Mouse (Mus musculus) neural tube, embryonic 14.5 days (tissue): ENCODE measurements at regions not wholly inside any gene's neighbourhood (a gene's known extent, or its start where the extent isn't known, plus 50 kb on each side); places are given as distances from the start of the nearest gene placed in this dataset.

Experiments used
- ATAC-seq: fragments of 200-750 bp; cut with Nextera tagmentation; 2 replicates; pipeline ENCODE4 v1.8.0; 2017; ENCODE audit warnings: low read depth, mild to moderate bottlenecking, moderate TSS enrichment, moderate library complexity
- H3K27ac ChIP-seq: fragments of 300-500 bp; sonication (generic); 2 replicates; pipeline ENCODE4 v1.5.1; 2014; ENCODE audit warnings: low read depth, mild to moderate bottlenecking, control low read depth, low read length, moderate library complexity, mixed read lengths
- H3K27me3 ChIP-seq: fragments of 300-500 bp; sonication (generic); 2 replicates; pipeline ENCODE4 v1.6.1; 2014; ENCODE audit warnings: low read length; ENCODE audit not compliant: control insufficient read depth, insufficient read depth
- H3K36me3 ChIP-seq: fragments of 300-500 bp; sonication (generic); 2 replicates; pipeline ENCODE4 v1.6.1; 2014; ENCODE audit warnings: low read length, mixed read lengths; ENCODE audit not compliant: control insufficient read depth, insufficient read depth
- H3K4me1 ChIP-seq: fragments of 300-500 bp; sonication (generic); 2 replicates; pipeline ENCODE4 v1.6.1; 2014; ENCODE audit warnings: low read length; ENCODE audit not compliant: control insufficient read depth, insufficient read depth
- H3K4me2 ChIP-seq: fragments of 300-500 bp; sonication (generic); 2 replicates; pipeline ENCODE4 v1.6.1; 2014; ENCODE audit warnings: mild to moderate bottlenecking, low read depth, low read length, control low read depth
- H3K4me3 ChIP-seq: fragments of 300-500 bp; sonication (generic); 2 replicates; pipeline ENCODE4 v1.5.1; 2014; ENCODE audit warnings: low read depth, low read length, control low read depth, mixed read lengths
- H3K9ac ChIP-seq: fragments of 300-500 bp; sonication (generic); replicated peaks from 2 replicates; pipeline ENCODE4 v1.6.1; 2014; ENCODE audit warnings: low read depth, mild to moderate bottlenecking, control low read depth, low read length, mixed read lengths
- H3K9me3 ChIP-seq: fragments of 300-500 bp; sonication (generic); 2 replicates; pipeline ENCODE4 v1.6.1; 2016; ENCODE audit warnings: low read length; ENCODE audit not compliant: control insufficient read depth
- WGBS: fragments of 180-500 bp; shearing (Covaris S2); extraction: QIAGEN DNeasy Blood & Tissue Kit; methylation state at CpG from one replicate; pipeline ENCODE4 v1.1.7; 2014; 5-methylcytosine and 5-hydroxymethylcytosine counted together

DNA sequence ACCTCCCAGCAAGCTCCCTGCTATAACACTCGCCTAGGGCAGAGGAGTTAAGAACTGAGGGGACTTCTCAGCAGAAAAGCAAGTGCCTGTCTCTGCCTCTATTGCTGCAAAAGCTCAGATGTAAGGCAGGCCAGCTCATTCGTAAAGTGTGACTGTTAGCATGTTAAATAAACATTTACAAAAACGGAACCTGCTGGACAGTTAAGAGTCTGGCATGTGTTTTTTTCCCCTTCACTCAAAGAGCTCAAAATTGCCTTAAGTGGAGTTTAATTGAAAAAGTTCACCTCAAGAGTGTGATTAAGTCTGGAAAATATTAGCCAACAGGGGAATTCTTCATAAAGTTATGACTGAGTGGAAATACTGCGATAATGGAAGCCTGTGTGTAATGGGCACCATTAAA lies 167.0 kb upstream of the Hs3st3a1 start:
- Histone ChIP-seq H3K9ac (no peak overlapping the region), H3K36me3 (no peaks in the 10 kb centered on the region), H3K9me3 (no peaks in the 10 kb centered on the region), H3K4me1 (no peaks in the 10 kb centered on the region), H3K4me3 (no peak overlapping the region), H3K4me2 (no peak overlapping the region), H3K27ac (no peak overlapping the region), H3K27me3 (no peaks in the 10 kb centered on the region)
- 74% methylated on average over 4 of the region's 4 CpGs for WGBS
- ATAC-seq, result no peak

DNA sequence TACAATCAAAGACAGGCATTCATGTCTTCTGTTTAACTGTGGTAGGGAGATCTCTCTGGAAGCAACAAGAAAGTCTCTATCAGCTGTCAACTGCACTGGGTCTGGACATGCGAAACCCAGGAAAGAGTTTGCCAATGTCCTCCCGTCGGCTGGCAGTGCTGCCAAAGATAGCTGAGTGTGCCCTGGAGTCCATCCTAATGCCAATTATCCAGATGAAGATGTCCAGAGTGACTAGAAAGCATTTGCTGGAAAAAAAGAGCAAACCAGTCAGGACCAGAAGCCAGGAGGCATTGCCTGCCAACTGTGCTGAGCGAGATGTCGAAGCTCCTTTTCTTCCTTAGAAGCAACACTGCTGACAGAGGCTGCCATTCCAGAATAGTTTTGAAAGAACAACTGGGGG lies 167.6 kb upstream of the Hs3st3a1 start:
- Histone ChIP-seq H3K4me2 (no peak overlapping the region), H3K9ac (no peak overlapping the region), H3K4me3 (no peak overlapping the region), H3K36me3 (no peaks in the 10 kb centered on the region), H3K27me3 (no peaks in the 10 kb centered on the region), H3K27ac (no peak overlapping the region), H3K4me1 (no peaks in the 10 kb centered on the region), H3K9me3 (no peaks in the 10 kb centered on the region)
- 86% methylated on average over 5 of the region's 5 CpGs for WGBS
- ATAC-seq, result no peak

- H3K9me3 ChIP-seq, result no peaks in the 10 kb centered on the region
- H3K36me3 ChIP-seq, result no peaks in the 10 kb centered on the region
- H3K4me2 ChIP-seq, result no peak overlapping the region
- no peak overlapping the region for H3K4me3 ChIP-seq
- H3K4me1 ChIP-seq, result no peaks in the 10 kb centered on the region
- WGBS, result 76% methylated on average over 7 of the region's 7 CpGs
- H3K27me3 ChIP-seq, result no peaks in the 10 kb centered on the region
- no peak overlapping the region for H3K9ac ChIP-seq
- no peak for ATAC-seq
- no peak overlapping the region for H3K27ac ChIP-seq
These were observed 174.5 kb upstream of the Cox10 start for GRCm38 (mm10) chr11:64253517-64254385.

DNA sequence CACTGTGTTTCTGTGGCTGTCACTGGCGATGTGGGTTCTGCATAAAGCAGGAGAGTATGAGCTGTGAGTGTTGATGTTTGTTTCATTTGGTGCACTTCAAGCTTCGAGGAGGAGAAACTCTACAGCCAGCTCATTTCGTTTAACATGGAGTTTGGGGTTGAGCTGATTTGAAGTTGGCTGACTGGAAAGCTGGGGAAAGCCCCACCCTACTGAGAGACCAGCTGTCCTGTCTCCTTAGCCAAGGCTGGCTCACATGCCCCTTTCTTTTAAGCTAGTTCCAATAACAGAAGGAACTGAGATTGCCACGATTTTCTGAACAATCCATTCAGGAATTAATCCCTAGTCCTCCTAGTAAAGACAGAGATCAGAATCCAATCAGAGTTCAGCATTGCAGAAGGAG lies 157.6 kb upstream of the Cox10 start:
- WGBS, result 87% methylated on average over 4 of the region's 4 CpGs

GRCm38 (mm10) chr11:64230071-64230470 lies 150.8 kb upstream of the Cox10 start:
- ATAC-seq, result no peak
- no peak overlapping the region for H3K27ac ChIP-seq
- no peak overlapping the region for H3K9ac ChIP-seq
- WGBS, result 83% methylated on average over 4 of the region's 4 CpGs
- H3K9me3 ChIP-seq, result no peaks in the 10 kb centered on the region
- no peaks in the 10 kb centered on the region for H3K36me3 ChIP-seq
- no peaks in the 10 kb centered on the region for H3K27me3 ChIP-seq
- H3K4me2 ChIP-seq, result no peak overlapping the region
- H3K4me1 ChIP-seq, result no peaks in the 10 kb centered on the region
- no peak overlapping the region for H3K4me3 ChIP-seq

More for the DNA sequence above, 157.6 kb upstream of the Cox10 start:
- ATAC-seq, result no peak
- no peak overlapping the region for H3K9ac ChIP-seq
- no peak overlapping the region for H3K4me2 ChIP-seq
- no peak overlapping the region for H3K27ac ChIP-seq
- H3K27me3 ChIP-seq, result no peaks in the 10 kb centered on the region
- no peaks in the 10 kb centered on the region for H3K9me3 ChIP-seq
- no peak overlapping the region for H3K4me3 ChIP-seq
- H3K4me1 ChIP-seq, result no peaks in the 10 kb centered on the region
- no peaks in the 10 kb centered on the region for H3K36me3 ChIP-seq

DNA sequence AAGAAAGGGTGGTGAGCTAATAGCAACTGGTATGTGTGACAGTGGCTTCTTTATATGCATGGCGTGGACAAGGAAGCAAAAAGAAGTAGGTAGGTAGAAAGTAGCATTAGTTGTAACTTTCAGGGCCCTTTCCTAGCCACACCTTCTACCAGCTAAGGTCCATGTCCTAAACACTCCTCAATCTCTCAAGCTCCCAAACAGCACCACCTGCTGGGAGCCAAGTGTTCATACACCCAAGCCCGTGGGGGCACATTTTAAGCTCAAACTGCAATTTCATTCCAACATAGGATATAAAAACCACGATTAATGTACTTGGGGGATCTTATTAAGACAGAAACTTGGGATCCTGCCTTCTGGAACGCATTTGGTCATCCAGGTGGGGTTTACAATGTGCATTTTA lies 141.6 kb upstream of the Cox10 start:
- Histone ChIP-seq H3K4me3 (no peak overlapping the region), H3K36me3 (no peaks in the 10 kb centered on the region), H3K9me3 (no peaks in the 10 kb centered on the region), H3K4me2 (no peak overlapping the region), H3K27ac (no peak overlapping the region), H3K4me1 (no peaks in the 10 kb centered on the region), H3K9ac (no peak overlapping the region), H3K27me3 (no peaks in the 10 kb centered on the region)
- ATAC-seq, result no peak
- 94% methylated on average over 4 of the region's 4 CpGs for whole genome bisulfite sequencing

- no peaks in the 10 kb centered on the region for H3K4me1 ChIP-seq
- no peak overlapping the region for H3K27ac ChIP-seq
- no peak overlapping the region for H3K4me3 ChIP-seq
- WGBS, result 34% methylated on average over 2 of the region's 2 CpGs
- no peaks in the 10 kb centered on the region for H3K27me3 ChIP-seq
- H3K4me2 ChIP-seq, result no peak overlapping the region
- no peak overlapping the region for H3K9ac ChIP-seq
- H3K9me3 ChIP-seq, result no peaks in the 10 kb centered on the region
- ATAC-seq, result no peak
- no peaks in the 10 kb centered on the region for H3K36me3 ChIP-seq
These were observed 137.9 kb upstream of the Cox10 start for GRCm38 (mm10) chr11:64217181-64217580.

GRCm38 (mm10) chr11:64210916-64211315 lies 131.6 kb upstream of the Cox10 start:
- H3K4me2 ChIP-seq, result no peak overlapping the region
- no peaks in the 10 kb centered on the region for H3K4me1 ChIP-seq
- 63% methylated on average over 3 of the region's 3 CpGs for WGBS
- no peaks in the 10 kb centered on the region for H3K9me3 ChIP-seq
- no peak overlapping the region for H3K4me3 ChIP-seq
- H3K9ac ChIP-seq, result no peak overlapping the region
- ATAC-seq, result no peak
- no peak overlapping the region for H3K27ac ChIP-seq
- H3K36me3 ChIP-seq, result no peaks in the 10 kb centered on the region
- no peaks in the 10 kb centered on the region for H3K27me3 ChIP-seq

DNA sequence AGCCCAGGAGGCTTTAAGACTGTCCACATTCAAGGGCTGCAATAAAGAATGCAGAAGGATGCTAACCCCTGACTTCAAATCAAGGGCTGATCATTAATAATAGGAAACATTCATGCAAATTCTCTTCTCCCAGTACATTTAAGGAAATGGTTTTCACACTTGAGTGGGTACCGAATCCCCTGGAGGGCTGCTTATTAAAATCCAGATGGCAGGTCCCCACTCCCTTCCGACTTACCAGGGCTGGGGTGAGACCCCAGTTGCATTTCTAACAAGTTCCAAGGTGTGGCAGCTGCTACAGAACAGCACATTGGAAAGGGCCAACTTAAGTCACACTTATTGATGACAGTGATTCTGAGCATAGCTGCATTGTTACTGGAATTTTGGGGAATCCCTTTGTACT lies 129.0 kb upstream of the Cox10 start:
- WGBS, result 41% methylated on average over 2 of the region's 2 CpGs
- no peaks in the 10 kb centered on the region for H3K4me1 ChIP-seq
- no peak overlapping the region for H3K4me3 ChIP-seq

More for the DNA sequence above, 129.0 kb upstream of the Cox10 start:
- Histone ChIP-seq H3K27ac (no peak overlapping the region), H3K9ac (no peak overlapping the region), H3K4me2 (no peak overlapping the region), H3K27me3 (no peaks in the 10 kb centered on the region), H3K36me3 (no peaks in the 10 kb centered on the region), H3K9me3 (no peaks in the 10 kb centered on the region)
- ATAC-seq, result no peak
